In the genomic region with DNA sequence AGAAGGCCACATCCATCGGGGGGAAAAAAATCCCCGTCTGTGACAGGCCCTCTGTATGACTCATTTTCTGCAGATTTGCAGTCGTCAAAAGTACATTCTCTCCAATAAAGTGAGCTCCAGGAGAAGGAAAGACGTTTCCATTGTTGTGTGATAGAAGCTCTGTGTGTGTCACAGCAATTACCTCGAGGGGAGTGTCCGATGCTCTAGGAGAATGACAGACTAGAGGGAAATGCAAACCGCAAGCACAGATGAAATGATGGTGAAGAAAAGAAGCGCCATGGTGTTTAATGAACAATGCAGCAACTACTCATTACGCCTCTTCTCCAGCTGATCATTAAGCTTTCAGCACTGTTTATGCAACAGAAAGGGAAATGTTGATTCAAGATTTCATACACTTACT, we compare ENCODE assay signal across 22 mouse cellular contexts. TPM values are rescaled to one million over a fixed set of nuclear protein-coding genes. Genes with fewer than 3 reads are reported as not detected.
DNase-seq lines count a peak whose midpoint lies in the region; ATAC-seq lines count a peak whose summit lies in the region.
"Had no signal": no experiment of that assay in that cellular context is flagged by ENCODE, and none has a peak within 500 bp of the region (broad histone marks: within the 10 kb centered on the region; RNA-seq: fewer than 3 reads in every experiment).

No protein-coding gene starts in this region.

- H3K9ac ChIP-seq in midbrain, embryonic 13.5 days (replicated peaks), result no peak overlapping the region
- H3K9ac ChIP-seq: embryonic facial prominence, embryonic 12.5 days; hindbrain, embryonic 12.5 days; intestine, embryonic 15.5 days; liver, embryonic 14.5 days had no signal

- H3K4me2 ChIP-seq in midbrain, embryonic 13.5 days (replicated peaks), result no peak overlapping the region
- H3K4me2 ChIP-seq: embryonic facial prominence, embryonic 12.5 days; hindbrain, embryonic 12.5 days; intestine, embryonic 15.5 days had no signal

- 45% methylated on average over 9 of the region's 9 CpGs for WGBS in midbrain, embryonic 13.5 days
- 69% methylated on average over 9 of the region's 9 CpGs for WGBS in midbrain, embryonic 10.5 days

- no peaks in the 10 kb centered on the region; the same call in 1 of the 2 replicates for H3K4me1 ChIP-seq in midbrain, embryonic 13.5 days (replicated peaks)
- H3K4me1 ChIP-seq in midbrain, embryonic 10.5 days, result no peaks in the 10 kb centered on the region
- H3K4me1 ChIP-seq: embryonic facial prominence, embryonic 12.5 days; heart, embryonic 10.5 days; intestine, embryonic 15.5 days had no signal

- no peaks in the 10 kb centered on the region for H3K27me3 ChIP-seq in midbrain, embryonic 13.5 days
- no peaks in the 10 kb centered on the region for H3K27me3 ChIP-seq in midbrain, embryonic 10.5 days (ENCODE audit: low read depth, poor library complexity, severe bottlenecking)
- H3K27me3 ChIP-seq: CH12.LX; embryonic facial prominence, embryonic 12.5 days; hindbrain, embryonic 12.5 days; intestine, embryonic 15.5 days had no signal

- no peak overlapping the region; the same call in 1 of the 2 replicates for H3K27ac ChIP-seq in midbrain, embryonic 13.5 days
- no peak overlapping the region for H3K27ac ChIP-seq in midbrain, embryonic 10.5 days (replicated peaks)
- H3K27ac ChIP-seq: embryonic facial prominence, embryonic 12.5 days; heart, embryonic 10.5 days; hindbrain, embryonic 12.5 days; intestine, embryonic 15.5 days; liver, embryonic 14.5 days; macrophage had no signal

- H3K36me3 ChIP-seq in midbrain, embryonic 13.5 days, result no peaks in the 10 kb centered on the region
- no peaks in the 10 kb centered on the region for H3K36me3 ChIP-seq in midbrain, embryonic 10.5 days
- H3K36me3 ChIP-seq: embryonic facial prominence, embryonic 12.5 days; heart, embryonic 10.5 days; hindbrain, embryonic 12.5 days; intestine, embryonic 15.5 days had no signal

- no peaks in the 10 kb centered on the region for H3K9me3 ChIP-seq in midbrain, embryonic 13.5 days
- no peaks in the 10 kb centered on the region for H3K9me3 ChIP-seq in midbrain, embryonic 10.5 days (replicated peaks)
- H3K9me3 ChIP-seq: embryonic facial prominence, embryonic 12.5 days; heart, embryonic 10.5 days; hindbrain, embryonic 12.5 days; intestine, embryonic 15.5 days had no signal

- H3K4me3 ChIP-seq in midbrain, embryonic 13.5 days (replicated peaks), result no peak overlapping the region
- H3K4me3 ChIP-seq in midbrain, embryonic 10.5 days, result no peak overlapping the region
- H3K4me3 ChIP-seq: embryonic facial prominence, embryonic 12.5 days; heart, embryonic 10.5 days; hindbrain, embryonic 12.5 days; intestine, embryonic 15.5 days had no signal

- DNase-seq in frontal cortex, postnatal 36 days (ENCODE audit: low spot score in 2 of 2), result no peak
- no peak for DNase-seq in midbrain, embryonic 10.5 days (ENCODE audit: low spot score)
- peak; percentile 6 for DNase-seq in brain, embryonic 18.5 days (ENCODE audit: low read depth, low spot score)
- DNase-seq in telencephalon, adult 2 months (ENCODE audit: low read depth, low spot score), result peak; percentile 33
- DNase-seq in adrenal gland, postnatal 36 days, result no peak
- DNase-seq: adrenal gland, postnatal 25 days; cerebellum, adult 9-10 months; kidney, adult 9 months; kidney, postnatal 25 days; thymus, postnatal 36 days had no signal

- peak; percentile 27; the same call in 1 of the 2 replicates for ATAC-seq in frontal cortex, adult (ENCODE audit: low TSS enrichment)
- 0 out of 2 replicates have a peak, but pooled peaks have one; percentile 56 for ATAC-seq in midbrain, embryonic 13.5 days
- ATAC-seq: intestine, embryonic 15.5 days had no signal

RNA-seq across cellular contexts. Expression of gene Nrg3, which starts 59.6 kb away (rescaled TPM):
- polyA plus RNA-seq in midbrain, embryonic 13.5 days (2015; fragmentation: Nextera tagmentation; extraction: Ambion mirVana), result 6.8 and 7.8 TPM in 2 replicates
- polyA plus RNA-seq in midbrain, embryonic 10.5 days (2016; fragmentation: Nextera tagmentation; extraction: Ambion mirVana), result 0.28 and 0.87 TPM in 2 replicates
- total RNA-seq in adrenal gland, postnatal 36 days (2021), result 1 to 10 TPM; 2.5 to 3.3 TPM
- total RNA-seq: CH12.LX; gastrocnemius, adult 18-20 months; MEL had no signal
- polyA plus RNA-seq: heart, embryonic 10.5 days; heart, postnatal 0 days; liver, embryonic 14.5 days; macrophage had no signal

Comparison
In these comparisons a context has a peak if more than half of its experiments do, and no peak if none do; other contexts are left out.
1. DNase-seq: peak in brain, embryonic 18.5 days (single experiment) and telencephalon, adult 2 months (single experiment); none in frontal cortex, postnatal 36 days (0 of 2), midbrain, embryonic 10.5 days (single experiment) and adrenal gland, postnatal 36 days (0 of 2).